Mouse (Mus musculus) embryonic facial prominence, embryonic 10.5 days (tissue): ENCODE data around the gene Nat8f5. TPM values are rescaled to one million over a fixed set of nuclear protein-coding genes. Genes with fewer than 3 reads are reported as not detected.
"Not testable (repeated sequence)": the region's sequence is repeated elsewhere in the genome, so short reads cannot be mapped to it uniquely, and the experiment has no call there.

Experiments used
- DNase-seq: peaks from one replicate; pipeline ENCODE4 v3.0.0-alpha.2; 2017; ENCODE audit warnings: low spot score
- H3K27ac ChIP-seq: fragments of 300-500 bp; sonication (generic); replicated peaks from 2 replicates; pipeline ENCODE4 v1.5.1; 2016; ENCODE audit warnings: mild to moderate bottlenecking
- H3K27me3 ChIP-seq: fragments of 300-500 bp; sonication (generic); replicated peaks from 2 replicates; pipeline ENCODE4 v1.6.1; 2016; ENCODE audit warnings: low read depth, mild to moderate bottlenecking; ENCODE audit not compliant: poor library complexity, severe bottlenecking
- H3K36me3 ChIP-seq: fragments of 300-500 bp; sonication (generic); replicated peaks from 2 replicates; pipeline ENCODE4 v1.6.1; 2016; ENCODE audit warnings: mild to moderate bottlenecking, moderate library complexity
- H3K4me1 ChIP-seq: fragments of 300-500 bp; sonication (generic); 2 replicates; pipeline ENCODE4 v1.6.1; 2016
- H3K4me3 ChIP-seq: fragments of 300-500 bp; sonication (generic); 2 replicates; pipeline ENCODE4 v1.5.1; 2016; ENCODE audit warnings: mild to moderate bottlenecking, moderate library complexity
- H3K9me3 ChIP-seq: fragments of 300-500 bp; sonication (generic); 2 replicates; pipeline ENCODE4 v1.6.1; 2016; ENCODE audit warnings: mild to moderate bottlenecking
- WGBS: fragments of 180-500 bp; shearing (Covaris S2); methylation state at CpG from one replicate; pipeline ENCODE4 v1.1.7; 2016; 5-methylcytosine and 5-hydroxymethylcytosine counted together
- polyA plus RNA-seq: library from polyadenylated mRNA; unstranded; fragments of >200 nt; fragmentation: Nextera tagmentation; extraction: Ambion mirVana; gene quantifications from 2 replicates; pipeline ENCODE4 v1.2.1, GENCODE M21; 2016

The Nat8f5 gene
- polyA plus RNA-seq, 1 experiment from 2014 or later: not detected

- H3K36me3 ChIP-seq: no peaks in the 10 kb centered on the region
- H3K4me3 ChIP-seq: no peak overlapping the region
- H3K27ac ChIP-seq: no peak overlapping the region
- H3K27me3 ChIP-seq: no peaks in the 10 kb centered on the region
- 92% methylated on average over 7 of the region's 7 CpGs for WGBS
- H3K9me3 ChIP-seq: no peaks in the 10 kb centered on the region
- DNase-seq: no peak
- H3K4me1 ChIP-seq: peaks cover 3% of the 10 kb centered on the region; the same call in 1 of the 2 replicates
Observed at GRCm38 (mm10) chr6:85851062-85851773, 30.4 kb upstream of the Nat8f5 start.

GRCm38 (mm10) chr6:85849240-85849639 is 28.5 kb upstream of the Nat8f5 start:
- no peak for DNase-seq
- H3K36me3 ChIP-seq: no peaks in the 10 kb centered on the region
- no peak overlapping the region for H3K27ac ChIP-seq
- H3K4me3 ChIP-seq: no peak overlapping the region
- H3K4me1 ChIP-seq: peaks cover under 1% of the 10 kb centered on the region; the same call in 1 of the 2 replicates
- H3K9me3 ChIP-seq: no peaks in the 10 kb centered on the region
- no peaks in the 10 kb centered on the region for H3K27me3 ChIP-seq
- 24% methylated on average over 2 of the region's 2 CpGs for WGBS

- DNase-seq: no peak
- Histone ChIP-seq H3K27ac (no peak overlapping the region), H3K4me3 (no peak overlapping the region), H3K4me1 (no peaks in the 10 kb centered on the region; the same call in 1 of the 2 replicates), H3K36me3 (no peaks in the 10 kb centered on the region), H3K27me3 (no peaks in the 10 kb centered on the region), H3K9me3 (no peaks in the 10 kb centered on the region)
- WGBS: 91% methylated on average over 4 of the region's 4 CpGs
Observed at GRCm38 (mm10) chr6:85848140-85848539, 27.4 kb upstream of the Nat8f5 start.

GRCm38 (mm10) chr6:85846921-85847320 is 26.1 kb upstream of the Nat8f5 start:
- Histone ChIP-seq H3K4me3 (no peak overlapping the region), H3K4me1 (no peaks in the 10 kb centered on the region; the same call in 1 of the 2 replicates), H3K9me3 (no peaks in the 10 kb centered on the region), H3K27ac (no peak overlapping the region), H3K27me3 (no peaks in the 10 kb centered on the region), H3K36me3 (no peaks in the 10 kb centered on the region)
- no peak for DNase-seq
- 56% methylated on average over 1 of the region's 1 CpGs for WGBS

- H3K27me3 ChIP-seq, DNase-seq, H3K4me3 ChIP-seq, H3K4me1 ChIP-seq, H3K27ac ChIP-seq, H3K9me3 ChIP-seq, H3K36me3 ChIP-seq: not testable (repeated sequence)
- WGBS: 79% methylated on average over 25 of the region's 25 CpGs
Observed at GRCm38 (mm10) chr6:85843677-85844458, 23.1 kb upstream of the Nat8f5 start.

- Histone ChIP-seq H3K9me3 (no peaks in the 10 kb centered on the region), H3K27ac (no peak overlapping the region), H3K36me3 (no peaks in the 10 kb centered on the region), H3K4me1 (peaks cover 9% of the 10 kb centered on the region), H3K4me3 (no peak overlapping the region), H3K27me3 (no peaks in the 10 kb centered on the region)
- 37% methylated on average over 4 of the region's 4 CpGs for WGBS
- DNase-seq: no peak
Observed at GRCm38 (mm10) chr6:85839982-85840381, 19.2 kb upstream of the Nat8f5 start.

- no peak for DNase-seq
- WGBS: 31% methylated on average over 8 of the region's 8 CpGs
- Histone ChIP-seq H3K4me1 (peaks cover 9% of the 10 kb centered on the region), H3K4me3 (no peak overlapping the region), H3K9me3 (no peaks in the 10 kb centered on the region), H3K27ac (no peak overlapping the region), H3K27me3 (no peaks in the 10 kb centered on the region), H3K36me3 (no peaks in the 10 kb centered on the region)
Observed at GRCm38 (mm10) chr6:85838674-85839073, 17.9 kb upstream of the Nat8f5 start.

GRCm38 (mm10) chr6:85837307-85837706 is 16.5 kb upstream of the Nat8f5 start:
- 26% methylated on average over 12 of the region's 12 CpGs for WGBS

GRCm38 (mm10) chr6:85836827-85837226 is 16.1 kb upstream of the Nat8f5 start:
- not testable (repeated sequence) for H3K27ac ChIP-seq, H3K27me3 ChIP-seq, H3K36me3 ChIP-seq, H3K4me1 ChIP-seq, H3K9me3 ChIP-seq, H3K4me3 ChIP-seq
- peak; percentile 24 for DNase-seq
- 21% methylated on average over 9 of the region's 9 CpGs for WGBS

More at GRCm38 (mm10) chr6:85837307-85837706, 16.5 kb upstream of the Nat8f5 start:
- DNase-seq: peak; percentile 64
- not testable (repeated sequence) for H3K4me1 ChIP-seq, H3K36me3 ChIP-seq, H3K27me3 ChIP-seq, H3K27ac ChIP-seq, H3K9me3 ChIP-seq, H3K4me3 ChIP-seq

GRCm38 (mm10) chr6:85836098-85836497 is 15.3 kb upstream of the Nat8f5 start:
- WGBS: 81% methylated on average over 5 of the region's 5 CpGs
- H3K9me3 ChIP-seq, DNase-seq, H3K4me3 ChIP-seq, H3K36me3 ChIP-seq, H3K27ac ChIP-seq, H3K4me1 ChIP-seq, H3K27me3 ChIP-seq: not testable (repeated sequence)

- not testable (repeated sequence) for H3K36me3 ChIP-seq, H3K27ac ChIP-seq, H3K4me3 ChIP-seq, H3K4me1 ChIP-seq, H3K9me3 ChIP-seq, DNase-seq, H3K27me3 ChIP-seq
- 55% methylated on average over 1 of the region's 2 CpGs for WGBS
Observed at GRCm38 (mm10) chr6:85835104-85835503, 14.3 kb upstream of the Nat8f5 start.

GRCm38 (mm10) chr6:85834504-85835100 is 13.8 kb upstream of the Nat8f5 start:
- H3K9me3 ChIP-seq, H3K4me1 ChIP-seq, H3K27ac ChIP-seq, H3K27me3 ChIP-seq, DNase-seq, H3K4me3 ChIP-seq, H3K36me3 ChIP-seq: not testable (repeated sequence)
